Mouse (Mus musculus): ENCODE measurements around the gene Ddx39b.

Gene Ddx39b

DNA sequence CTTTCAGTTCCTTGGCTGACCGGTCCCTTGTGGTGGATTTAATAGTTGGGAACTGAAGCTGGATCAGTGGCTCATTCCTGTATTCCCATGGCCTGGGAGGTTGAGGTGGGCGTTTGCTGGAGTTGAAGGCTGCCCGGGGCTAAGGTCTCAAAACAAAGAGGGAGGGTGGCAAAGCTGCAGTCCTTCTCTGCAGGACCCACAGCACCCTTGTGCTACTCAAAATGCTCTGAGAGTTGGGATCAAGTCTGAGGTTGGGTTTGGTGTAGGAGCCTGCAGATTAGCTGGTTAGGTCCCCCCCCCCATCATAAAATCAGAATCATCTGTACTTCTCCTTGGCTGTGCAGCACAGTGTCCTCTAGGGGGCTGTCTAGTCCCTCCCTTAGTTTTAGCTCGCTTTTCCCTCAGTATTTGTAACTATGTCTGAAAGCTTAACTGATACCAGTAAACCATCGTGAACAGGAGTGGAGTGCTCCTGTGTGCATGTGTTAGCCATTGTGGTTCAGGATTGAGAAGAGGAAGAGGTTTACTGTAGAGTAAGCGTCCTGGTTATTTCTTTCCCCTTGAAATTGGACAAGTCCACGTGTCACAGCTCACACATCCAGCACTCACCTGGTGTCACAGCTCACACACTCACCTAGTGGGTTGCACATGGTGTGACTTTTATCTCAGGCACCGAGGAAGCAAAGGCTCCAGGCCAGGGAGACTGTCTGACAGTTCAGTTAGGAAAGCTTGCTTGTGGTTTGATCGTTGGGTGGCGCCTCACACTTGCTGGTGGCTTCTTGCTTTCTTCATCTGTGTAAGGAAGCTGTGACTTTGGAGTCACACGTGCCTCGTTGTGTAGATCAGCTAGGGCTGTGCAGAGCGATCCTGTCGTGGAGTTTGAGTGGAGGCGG is 4.4 kb downstream of the Ddx39b start:
- DNase-seq: no peak

DNA sequence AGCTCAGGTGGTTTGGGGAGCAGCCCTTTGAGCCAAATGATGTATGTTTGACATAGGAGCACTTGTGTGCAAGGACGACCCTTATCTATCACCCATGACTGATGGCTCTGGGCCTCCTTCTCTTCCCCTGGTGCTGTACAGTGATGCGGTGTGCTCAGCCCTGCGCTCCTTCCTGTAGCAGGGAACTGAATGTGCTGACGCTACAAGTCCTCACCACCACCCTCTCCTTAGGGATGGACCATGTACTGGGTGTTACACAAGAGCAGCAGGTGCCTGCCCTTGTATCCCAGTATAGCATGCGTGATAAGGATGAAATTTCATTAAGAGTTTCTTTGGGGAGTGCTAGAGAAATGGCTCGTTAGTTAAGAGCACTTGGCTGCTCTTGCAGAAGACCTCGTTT is 5.6 kb downstream of the Ddx39b start:
- DNase-seq: no peak

DNA sequence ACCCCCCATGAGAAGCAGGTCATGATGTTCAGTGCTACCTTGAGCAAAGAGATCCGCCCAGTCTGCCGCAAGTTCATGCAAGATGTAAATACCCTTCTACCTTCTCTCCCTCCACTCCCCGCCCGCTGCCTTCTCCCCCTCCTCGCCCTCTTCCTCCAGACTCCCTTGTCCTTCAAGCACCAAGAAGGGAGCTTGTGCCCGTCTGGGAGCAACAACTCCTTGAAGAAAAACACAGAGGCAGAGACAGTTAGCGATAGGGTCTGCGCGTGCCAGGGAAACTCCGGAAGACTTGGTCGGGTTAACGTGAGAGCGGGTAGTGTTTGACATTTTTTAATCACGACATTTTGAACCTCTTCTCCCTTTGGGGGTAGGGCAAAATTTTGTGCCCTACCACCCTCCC is 7.4 kb downstream of the Ddx39b start:
- no peak for DNase-seq

- no peak for DNase-seq
Observed at GRCm38 (mm10) chr17:35249451-35250197, 8.1 kb downstream of the Ddx39b start.

DNA sequence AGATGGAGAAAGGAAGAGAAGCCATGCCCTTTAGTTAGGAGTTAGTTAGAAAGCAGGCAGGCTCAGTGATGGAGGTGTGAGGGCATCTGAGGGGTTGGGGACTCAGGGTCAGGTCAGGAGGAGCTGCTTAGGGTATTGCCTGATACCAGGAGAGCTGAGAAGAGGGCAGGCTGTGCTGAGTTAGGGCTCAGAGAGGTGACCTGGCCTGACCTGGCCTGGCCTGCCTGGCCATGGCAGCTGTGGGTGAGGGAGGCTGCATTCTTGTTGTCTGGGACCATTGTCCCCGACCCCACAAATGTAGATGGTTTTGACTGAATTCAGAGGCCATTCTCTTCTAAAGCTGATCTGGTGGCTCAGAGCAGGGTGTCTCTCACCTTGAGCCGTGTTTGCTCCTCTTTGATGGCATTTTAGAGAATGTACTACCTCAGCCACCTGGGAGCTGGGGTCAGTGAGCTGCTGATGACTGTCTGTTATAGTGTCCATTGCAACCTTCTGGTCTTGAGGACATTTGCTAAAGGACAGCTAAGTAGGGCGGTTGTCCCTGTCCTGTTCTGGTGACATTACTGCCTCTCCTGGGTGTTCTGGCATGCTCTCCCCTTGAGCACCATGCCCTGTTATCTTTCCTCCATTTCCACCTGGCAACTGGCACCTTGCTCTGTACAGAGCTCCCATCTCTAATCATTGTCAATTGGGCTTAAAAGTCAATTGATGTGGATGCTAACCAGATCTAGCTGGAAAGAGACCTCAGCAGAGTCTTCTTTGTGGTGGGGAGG is 9.0 kb downstream of the Ddx39b start:
- DNase-seq: no peak

GRCm38 (mm10) chr17:35251162-35251719 is 9.7 kb downstream of the Ddx39b start:
- DNase-seq: no peak

GRCm38 (mm10) chr17:35251981-35252380 is 10.4 kb downstream of the Ddx39b start:
- DNase-seq: no peak

DNA sequence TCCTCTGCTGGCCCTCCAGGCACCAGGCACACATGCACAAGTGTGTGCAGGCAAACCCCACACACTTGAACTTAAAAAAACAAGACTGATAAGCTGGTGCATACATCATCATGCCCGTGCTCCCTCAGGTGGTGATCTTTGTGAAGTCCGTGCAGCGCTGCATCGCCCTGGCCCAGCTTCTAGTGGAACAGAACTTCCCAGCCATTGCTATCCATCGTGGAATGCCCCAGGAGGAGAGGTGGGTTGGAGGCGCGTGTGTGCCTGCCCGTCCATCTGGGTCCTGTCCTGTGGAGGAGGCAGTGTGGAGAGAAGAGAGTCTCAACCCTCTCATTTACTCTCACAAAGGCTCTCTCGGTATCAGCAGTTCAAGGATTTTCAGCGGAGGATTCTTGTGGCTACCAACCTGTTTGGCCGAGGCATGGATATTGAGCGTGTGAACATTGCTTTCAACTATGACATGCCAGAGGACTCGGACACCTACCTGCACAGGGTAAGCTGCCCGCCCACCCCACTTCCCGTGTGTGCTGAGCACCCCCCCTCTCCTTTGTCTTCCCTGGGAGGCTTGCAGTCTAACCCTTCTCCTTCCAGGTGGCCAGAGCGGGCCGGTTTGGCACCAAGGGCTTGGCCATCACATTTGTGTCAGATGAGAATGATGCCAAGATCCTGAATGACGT is 11.2 kb downstream of the Ddx39b start:
- no peak for DNase-seq

GRCm38 (mm10) chr17:35253293-35254093 is 11.9 kb downstream of the Ddx39b start:
- DNase-seq: no peak

DNA sequence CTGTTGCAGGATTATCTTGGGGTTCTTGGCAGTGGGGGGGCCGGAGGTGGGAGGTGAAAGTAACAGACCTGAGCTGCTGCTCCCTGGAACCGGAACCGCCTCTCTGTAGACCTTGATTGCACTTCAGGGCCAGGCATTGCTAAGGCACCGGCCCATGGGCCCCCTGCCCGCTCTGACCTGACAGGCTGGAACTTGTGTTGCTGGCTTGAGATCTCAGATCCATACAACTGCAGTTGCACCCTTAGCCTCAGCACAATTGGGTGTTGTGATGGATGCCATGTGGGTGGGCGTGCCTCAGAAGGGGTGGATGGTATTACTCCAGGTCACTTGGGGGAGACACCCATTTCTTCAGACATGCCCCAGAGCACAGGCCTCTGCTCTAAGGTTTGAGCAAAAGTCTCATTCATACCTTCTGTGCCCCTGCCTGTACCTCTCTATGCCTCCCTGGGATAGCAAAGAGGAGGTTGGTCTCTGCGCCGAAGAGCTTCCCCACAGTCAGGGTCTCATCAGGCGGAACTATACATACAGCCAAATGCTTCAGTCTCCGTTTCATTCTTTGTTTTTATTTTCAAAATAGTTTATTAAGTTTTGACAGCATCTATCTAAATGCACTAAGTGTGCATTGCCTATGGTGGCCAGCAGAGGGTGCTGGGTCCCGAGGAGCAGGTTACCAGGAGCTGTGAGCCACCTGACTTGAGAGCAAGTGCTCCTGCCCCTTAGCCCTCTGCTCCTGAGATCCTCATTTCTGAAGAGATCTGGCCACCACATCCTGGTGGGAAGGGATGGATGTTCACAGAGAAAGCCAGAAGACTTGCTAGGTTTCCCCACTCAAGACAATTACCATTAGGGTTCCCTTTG is 12.9 kb downstream of the Ddx39b start:
- DNase-seq: no peak

GRCm38 (mm10) chr17:35255301-35255700 is 13.8 kb downstream of the Ddx39b start:
- no peak for DNase-seq

DNA sequence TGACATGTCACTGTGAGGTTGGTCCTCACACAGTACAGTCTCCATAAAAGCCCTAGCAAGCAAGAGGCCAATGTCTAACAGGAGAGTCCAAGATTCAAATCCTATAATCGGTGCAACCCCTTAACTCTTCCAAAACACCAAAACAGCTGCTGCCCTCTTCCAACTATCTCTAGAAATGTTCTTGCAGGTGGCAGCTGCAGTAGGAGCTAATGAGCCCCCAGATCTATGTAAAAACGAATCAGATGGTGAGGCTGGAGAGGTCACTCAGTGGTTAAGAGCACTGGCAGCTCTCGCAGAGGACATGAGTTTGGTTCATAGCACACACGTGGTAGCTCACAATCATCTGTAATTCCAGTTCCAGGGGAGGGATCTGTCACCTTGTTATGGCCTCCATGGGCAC is 14.2 kb downstream of the Ddx39b start:
- DNase-seq: no peak

DNA sequence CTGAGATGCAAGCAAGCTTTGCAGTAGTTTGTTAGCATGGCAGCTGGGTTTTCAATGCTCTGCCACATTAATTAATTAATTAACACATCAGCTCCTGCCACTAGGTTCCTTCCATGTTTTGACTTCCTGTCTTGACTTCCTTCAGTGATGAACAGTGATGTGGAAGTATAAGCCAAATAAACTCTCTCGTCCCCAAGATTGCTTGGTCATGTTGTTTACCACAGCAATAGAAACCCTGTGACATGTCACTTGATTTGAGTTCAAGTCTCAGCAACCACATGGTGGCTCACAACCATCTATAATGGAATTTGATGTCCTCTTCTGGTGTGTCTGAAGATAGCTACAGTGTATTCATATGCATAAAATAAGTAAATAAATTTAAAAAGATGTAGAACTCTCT is 15.8 kb downstream of the Ddx39b start:
- DNase-seq: no peak

DNA sequence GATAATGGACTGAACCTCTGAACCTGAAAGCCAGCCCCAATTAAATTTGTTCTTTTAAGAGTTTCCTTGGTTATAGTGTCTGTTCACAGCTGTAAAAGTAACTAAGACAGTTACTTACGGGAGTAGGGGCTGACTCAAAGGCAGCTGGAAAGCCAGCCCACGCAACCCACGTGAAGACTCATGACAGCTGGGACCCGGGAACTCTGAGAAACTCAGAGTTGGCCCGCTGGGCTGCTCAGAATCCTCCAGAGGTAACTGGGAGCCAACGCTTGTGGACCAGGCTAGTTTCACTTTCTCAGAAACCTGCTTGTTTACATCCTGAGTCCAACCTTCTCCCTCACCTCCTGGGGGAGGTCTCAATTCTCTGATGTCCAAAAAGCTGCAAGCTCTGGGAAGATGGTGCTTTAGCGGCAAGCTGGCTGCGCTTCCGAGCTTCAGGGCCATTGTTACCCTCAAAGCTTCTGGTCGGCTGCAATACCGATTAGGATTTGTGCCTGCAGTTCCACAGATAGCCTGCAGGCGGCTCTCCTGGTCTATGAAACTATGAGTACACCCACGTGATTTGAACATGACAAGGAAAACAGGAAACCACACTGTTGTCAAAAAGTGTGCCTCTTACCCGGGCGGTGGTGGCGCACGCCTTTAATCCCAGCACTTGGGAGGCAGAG is 16.4 kb downstream of the Ddx39b start:
- DNase-seq: peak; percentile 90

DNA sequence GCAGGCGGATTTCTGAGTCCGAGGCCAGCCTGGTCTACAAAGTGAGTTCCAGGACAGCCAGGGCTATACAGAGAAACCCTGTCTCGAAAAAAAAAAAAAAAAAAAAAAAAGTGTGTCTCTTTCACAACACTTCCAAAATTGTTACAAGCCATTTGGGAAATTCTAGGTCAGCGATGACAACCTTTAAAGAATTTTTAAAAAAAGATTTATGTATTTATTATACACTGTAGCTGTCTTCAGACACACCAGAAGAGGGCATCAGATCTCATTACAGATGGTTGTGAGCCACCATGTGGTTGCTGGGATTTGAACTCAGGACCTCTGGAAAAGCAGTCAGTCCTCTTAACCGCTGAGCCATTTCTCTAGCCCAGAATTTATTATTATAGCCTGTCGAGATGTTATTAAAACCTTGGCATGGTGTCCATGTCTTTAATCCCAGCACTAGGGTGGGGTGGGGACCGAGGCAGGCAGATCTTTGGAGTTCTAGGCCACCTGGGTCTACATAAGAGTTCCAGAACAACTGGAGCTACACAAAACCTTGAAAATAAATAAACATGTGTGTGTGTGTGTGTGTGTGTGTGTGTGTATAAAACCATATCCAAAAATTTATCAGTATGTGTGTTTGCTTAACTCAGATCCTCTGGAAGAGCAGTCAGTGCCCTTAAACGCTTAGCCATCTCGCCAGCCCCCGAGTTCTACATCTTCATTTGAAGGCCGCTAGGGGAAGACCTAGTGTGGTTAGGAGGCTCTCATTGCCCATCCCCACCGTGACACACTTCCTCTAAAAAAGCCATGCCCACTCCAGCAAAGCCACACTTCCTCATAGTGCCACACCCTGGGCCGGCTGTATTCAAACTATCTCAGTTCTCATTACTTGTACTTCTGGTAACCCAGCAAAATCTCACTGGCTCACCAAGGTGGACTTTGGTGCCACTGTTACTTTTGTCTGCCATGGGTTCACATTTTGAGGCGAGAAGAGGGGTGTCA is 17.2 kb downstream of the Ddx39b start:
- no peak for DNase-seq

DNA sequence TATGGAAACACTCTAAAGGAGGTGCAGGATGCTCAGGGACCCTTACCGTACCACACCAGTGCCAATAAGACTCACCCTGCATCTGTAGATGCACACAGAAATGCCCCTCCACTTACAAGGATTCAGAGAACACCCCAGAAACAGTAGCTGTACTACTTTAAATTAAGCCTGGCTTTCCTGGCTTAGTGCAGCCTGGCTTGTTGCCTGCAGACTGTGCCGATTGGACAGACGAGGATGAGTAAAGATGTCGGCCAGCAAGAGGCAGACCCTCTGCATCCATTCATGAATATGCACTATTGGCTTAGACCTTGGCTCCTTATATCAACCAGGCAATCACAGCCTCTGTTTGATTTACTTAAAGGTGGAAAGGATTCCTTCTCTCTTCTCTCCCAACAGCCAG is 18.1 kb downstream of the Ddx39b start:
- no peak for DNase-seq

GRCm38 (mm10) chr17:35261651-35262050 is 20.1 kb downstream of the Ddx39b start:
- peak; percentile 24 for DNase-seq

DNA sequence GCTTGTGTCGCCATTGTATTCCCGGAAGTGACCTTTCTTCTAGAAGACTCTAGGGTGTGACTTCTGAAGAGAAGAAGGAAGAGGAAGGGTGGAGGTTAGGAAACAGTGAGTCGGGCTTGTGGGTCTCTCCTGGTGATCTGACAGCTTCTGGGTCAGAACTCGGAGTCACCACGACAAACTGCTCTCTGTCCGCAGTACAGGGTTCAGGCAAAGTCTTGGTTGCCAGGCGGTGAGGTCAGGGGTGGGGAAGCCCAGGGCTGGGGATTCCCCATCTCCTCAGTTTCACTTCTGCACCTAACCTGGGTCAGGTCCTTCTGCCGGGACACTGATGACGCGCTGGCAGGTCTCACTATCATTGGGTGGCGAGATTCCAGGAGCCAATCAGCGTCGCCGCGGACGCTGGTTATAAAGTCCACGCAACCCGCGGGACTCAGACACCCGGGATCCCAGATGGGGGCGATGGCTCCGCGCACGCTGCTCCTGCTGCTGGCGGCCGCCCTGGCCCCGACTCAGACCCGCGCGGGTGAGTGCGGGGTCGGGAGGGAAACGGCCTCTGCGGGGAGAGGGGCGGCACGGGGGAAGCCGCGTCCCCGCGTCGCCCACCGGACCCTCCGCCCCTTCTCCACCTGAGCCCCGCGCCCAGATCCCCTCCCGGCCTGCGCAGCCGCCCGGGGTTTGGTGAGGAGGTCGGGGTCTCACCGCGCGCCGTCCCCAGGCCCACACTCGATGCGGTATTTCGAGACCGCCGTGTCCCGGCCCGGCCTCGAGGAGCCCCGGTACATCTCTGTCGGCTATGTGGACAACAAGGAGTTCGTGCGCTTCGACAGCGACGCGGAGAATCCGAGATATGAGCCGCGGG is 21.3 kb downstream of the Ddx39b start, which contains the start of gene H2-D1:
H2-D1 (plus strand) TSS at position 67 of the 859 bp plus-strand sequence.
- peak; percentile 93 for DNase-seq

All from cerebellum, adult 11 months (tissue).